In the genomic region with DNA sequence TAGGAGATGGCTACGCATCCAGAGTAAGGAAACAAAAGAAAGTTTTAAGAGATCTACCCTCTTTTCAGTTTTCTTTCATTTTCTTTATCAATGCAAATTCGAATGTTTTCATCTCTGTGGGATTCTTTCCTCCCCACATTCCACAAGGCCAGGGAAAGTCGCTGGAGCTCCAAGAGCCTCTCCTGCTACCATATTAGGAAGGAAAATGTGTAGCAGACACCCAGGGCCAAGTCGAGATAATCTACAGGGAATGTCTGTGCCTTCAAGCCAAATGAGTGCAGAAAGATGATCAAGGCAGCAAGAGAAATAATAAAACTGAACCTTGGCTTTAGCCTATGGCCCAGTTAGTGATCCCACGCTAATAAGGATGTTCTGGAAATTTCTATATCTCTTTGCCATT, we compare ENCODE assay signal across 19 mouse cellular contexts.
DNase-seq lines count a peak whose midpoint lies in the region; ATAC-seq lines count a peak whose summit lies in the region.
"Had no signal": no experiment of that assay in that cellular context is flagged by ENCODE, and none has a peak within 500 bp of the region (broad histone marks: within the 10 kb centered on the region; RNA-seq: fewer than 3 reads in every experiment).

No protein-coding gene starts in this region.

- no peaks in the 10 kb centered on the region for H3K36me3 ChIP-seq in heart, embryonic 16.5 days (ENCODE audit: control insufficient read depth, insufficient read depth)
- H3K36me3 ChIP-seq in stomach, embryonic 16.5 days (ENCODE audit: control insufficient read depth, insufficient read depth, low read length) = no peaks in the 10 kb centered on the region
- H3K36me3 ChIP-seq: forebrain, embryonic 10.5 days; hindbrain, embryonic 10.5 days; limb, embryonic 12.5 days; liver, embryonic 15.5 days had no signal

- DNase-seq in embryo, embryonic 10.5 days (ENCODE audit: low spot score) = peak; percentile 28
- DNase-seq in embryo, embryonic 10 days (ENCODE audit: low spot score) = no peak
- DNase-seq in heart, adult 9 months (ENCODE audit: low spot score in 2 of 2) = no peak
- peak; percentile 6 for DNase-seq in lung, postnatal 36 days
- DNase-seq in lung, adult 18-20 months = no peak
- DNase-seq in adrenal gland, adult (ENCODE audit: inconsistent age in 2 of 2, low spot score in 1 of 2) = no peak
- DNase-seq: adrenal gland, postnatal 25 days; cerebellum, adult 18-20 months; gastrocnemius, postnatal 10 days; kidney, adult 9 months; thymus, adult 18-20 months had no signal

- H3K4me1 ChIP-seq in heart, embryonic 16.5 days (ENCODE audit: control insufficient read depth, insufficient read depth, low read length) = peaks cover 12% of the 10 kb centered on the region
- H3K4me1 ChIP-seq in stomach, embryonic 16.5 days (ENCODE audit: control insufficient read depth, insufficient read depth, low read length) = peaks cover 6% of the 10 kb centered on the region; the same call in 1 of the 2 replicates
- H3K4me1 ChIP-seq: limb, embryonic 12.5 days; liver, embryonic 15.5 days had no signal

- WGBS in heart, embryonic 16.5 days = 25% methylated on average over 5 of the region's 5 CpGs
- 37% methylated on average over 5 of the region's 5 CpGs for WGBS in stomach, embryonic 16.5 days

- no peak overlapping the region for H3K4me3 ChIP-seq in heart, embryonic 16.5 days (ENCODE audit: low read length)
- H3K4me3 ChIP-seq in stomach, embryonic 16.5 days (replicated peaks; ENCODE audit: low read length) = no peak overlapping the region
- H3K4me3 ChIP-seq: forebrain, embryonic 10.5 days; hindbrain, embryonic 10.5 days; left cerebral cortex, adult 2 months; limb, embryonic 12.5 days; liver, embryonic 15.5 days had no signal

- H3K9ac ChIP-seq in heart, embryonic 16.5 days (ENCODE audit: low read length) = no peak overlapping the region
- H3K9ac ChIP-seq in stomach, embryonic 16.5 days (ENCODE audit: low read length) = no peak overlapping the region
- H3K9ac ChIP-seq: limb, embryonic 12.5 days; liver, embryonic 15.5 days had no signal

- H3K27ac ChIP-seq in heart, embryonic 16.5 days (ENCODE audit: low read length) = peak overlapping the region; percentile 71
- H3K27ac ChIP-seq in stomach, embryonic 16.5 days (ENCODE audit: low read length) = peak overlapping the region; percentile 74
- H3K27ac ChIP-seq: forebrain, embryonic 10.5 days; hindbrain, embryonic 10.5 days; left cerebral cortex, adult 2 months; limb, embryonic 12.5 days; liver, embryonic 15.5 days had no signal

- no peaks in the 10 kb centered on the region for H3K9me3 ChIP-seq in heart, embryonic 16.5 days (replicated peaks; ENCODE audit: control insufficient read depth, low read length)
- H3K9me3 ChIP-seq in stomach, embryonic 16.5 days (replicated peaks; ENCODE audit: control insufficient read depth, low read length) = no peaks in the 10 kb centered on the region
- H3K9me3 ChIP-seq: forebrain, embryonic 10.5 days; hindbrain, embryonic 10.5 days; limb, embryonic 12.5 days; liver, embryonic 15.5 days had no signal

- no peaks in the 10 kb centered on the region for H3K27me3 ChIP-seq in heart, embryonic 16.5 days (ENCODE audit: control insufficient read depth, insufficient read depth, low read length)
- no peaks in the 10 kb centered on the region for H3K27me3 ChIP-seq in stomach, embryonic 16.5 days (ENCODE audit: control insufficient read depth, insufficient read depth, low read length)
- H3K27me3 ChIP-seq: limb, embryonic 12.5 days; liver, embryonic 15.5 days had no signal

- 0 out of 2 replicates have a peak overlapping the region, but pooled peaks have one; percentile 6 for H3K4me2 ChIP-seq in heart, embryonic 16.5 days (ENCODE audit: low read depth, low read length)
- no peak overlapping the region for H3K4me2 ChIP-seq in stomach, embryonic 16.5 days (ENCODE audit: low read depth, low read length)
- H3K4me2 ChIP-seq: limb, embryonic 12.5 days; liver, embryonic 15.5 days had no signal

- 0 out of 2 replicates have a peak, but pooled peaks have one; percentile 65 for ATAC-seq in heart, embryonic 16.5 days (replicated peaks; ENCODE audit: extremely low read depth, insufficient read depth, low FRiP score)
- ATAC-seq in stomach, embryonic 16.5 days (ENCODE audit: insufficient read depth, low FRiP score) = no peak
- ATAC-seq: activated CD4-positive, CD25-positive, alpha-beta regulatory T cell, adult 4 months had no signal

Comparison
In these comparisons a context has a peak if more than half of its experiments do, and no peak if none do; other contexts are left out.
1. DNase-seq: peak in embryo, embryonic 10.5 days (single experiment) and lung, postnatal 36 days (single experiment); none in embryo, embryonic 10 days (single experiment), heart, adult 9 months (0 of 2), lung, adult 18-20 months (0 of 2) and adrenal gland, adult (0 of 2).